Mouse (Mus musculus): ENCODE data around the gene Cers3.

DNA sequence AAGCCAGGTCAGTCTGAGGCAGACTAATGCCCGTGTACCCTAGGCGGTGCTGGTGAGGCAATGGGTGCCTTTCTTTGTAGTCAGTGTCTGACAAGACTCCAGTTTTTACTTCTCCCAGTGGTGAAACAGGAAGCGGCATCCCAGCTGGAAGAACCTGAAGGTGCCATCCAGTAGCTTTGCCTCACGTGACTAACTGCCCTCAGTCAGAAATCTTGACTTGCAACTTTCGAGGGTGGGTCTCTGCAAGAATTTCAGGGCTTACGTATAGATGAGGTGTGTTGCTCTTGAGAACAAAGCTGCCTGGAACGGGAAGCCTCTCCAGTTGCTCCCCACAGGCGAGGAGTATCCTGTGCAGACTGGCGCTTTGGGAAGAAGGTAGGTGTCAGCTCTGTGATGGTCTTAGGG is at the start of gene Cers3:
- TF ChIP-seq POLR2A (IDR thresholded peaks at IDR 0.05; ENCODE audit: control insufficient read depth, low read depth, low read length) (no peak), CTCF (IDR thresholded peaks at IDR 0.05; ENCODE audit: control insufficient read depth, insufficient read depth, insufficient replicate concordance, low read depth, low read length) (no peak)

All from testis, adult 2 months (tissue).